ENCODE assay signal across 9 mouse cellular contexts in genomic region chr7:104445961-104446645, GRCm38 (mm10). TPM values are rescaled to one million over a fixed set of nuclear protein-coding genes. Genes with fewer than 3 reads are reported as not detected.
DNase-seq lines count a peak whose midpoint lies in the region; ATAC-seq and TF ChIP-seq lines count a peak whose summit lies in the region.
"Had no signal": no experiment of that assay in that cellular context is flagged by ENCODE, and none has a peak within 500 bp of the region (broad histone marks: within the 10 kb centered on the region; RNA-seq: fewer than 3 reads in every experiment).

No protein-coding gene starts in this region.

- no peak overlapping the region for H3K27ac ChIP-seq in kidney, embryonic 14.5 days (ENCODE audit: low read depth, low read length)
- peak overlapping the region; percentile 83 for H3K27ac ChIP-seq in heart, postnatal 0 days (ENCODE audit: low read depth)

- 31% methylated on average over 2 of the region's 2 CpGs for whole genome bisulfite sequencing in kidney, embryonic 14.5 days
- 50% methylated on average over 2 of the region's 2 CpGs for WGBS in heart, postnatal 0 days

- no peaks in the 10 kb centered on the region for H3K27me3 ChIP-seq in kidney, embryonic 14.5 days (ENCODE audit: control insufficient read depth, insufficient read depth, low read length)
- no peaks in the 10 kb centered on the region for H3K27me3 ChIP-seq in heart, postnatal 0 days (ENCODE audit: control insufficient read depth, insufficient read depth, low read length)

- no peaks in the 10 kb centered on the region for H3K4me1 ChIP-seq in kidney, embryonic 14.5 days (ENCODE audit: control insufficient read depth, insufficient read depth, low read length)
- H3K4me1 ChIP-seq in heart, postnatal 0 days (ENCODE audit: control insufficient read depth, insufficient read depth) = no peaks in the 10 kb centered on the region

- no peaks in the 10 kb centered on the region for H3K36me3 ChIP-seq in kidney, embryonic 14.5 days (ENCODE audit: control insufficient read depth, insufficient read depth, low read length)
- H3K36me3 ChIP-seq in heart, postnatal 0 days (replicated peaks; ENCODE audit: control insufficient read depth, insufficient read depth, low read length) = no peaks in the 10 kb centered on the region

- TF ChIP-seq CTCF in heart, postnatal 0 days (IDR thresholded peaks at IDR 0.05; ENCODE audit: low read depth) = peak; percentile 39

- no peak for ATAC-seq in kidney, embryonic 14.5 days (ENCODE audit: low FRiP score, low TSS enrichment)
- ATAC-seq in heart, postnatal 0 days (ENCODE audit: insufficient read depth, low read depth) = peak; percentile 76

- TF ChIP-seq EP300 in heart, postnatal 0 days (IDR thresholded peaks at IDR 0.05; ENCODE audit: low read depth) = no peak; the same call in 1 of the 2 replicates

- H3K9me3 ChIP-seq in kidney, embryonic 14.5 days (ENCODE audit: control insufficient read depth, low read length) = no peaks in the 10 kb centered on the region
- H3K9me3 ChIP-seq in heart, postnatal 0 days (replicated peaks; ENCODE audit: control insufficient read depth, low read length) = no peaks in the 10 kb centered on the region

- no peak overlapping the region for H3K9ac ChIP-seq in kidney, embryonic 14.5 days (ENCODE audit: low read depth, low read length)
- H3K9ac ChIP-seq in heart, postnatal 0 days (replicated peaks; ENCODE audit: low read depth, low read length) = no peak overlapping the region

- H3K4me2 ChIP-seq in kidney, embryonic 14.5 days (replicated peaks; ENCODE audit: low read depth, low read length) = no peak overlapping the region
- H3K4me2 ChIP-seq in heart, postnatal 0 days (ENCODE audit: low read depth, low read length) = peak overlapping the region; percentile 41

- DNase-seq in kidney, adult 11 months = peak; percentile 21
- DNase-seq in adrenal gland, postnatal 36 days = peak; percentile 23
- peak; percentile 30 for DNase-seq in heart, postnatal 0 days (ENCODE audit: low spot score)
- DNase-seq in lung, adult 18-20 months = peak; percentile 31 to 46
- DNase-seq in thymus, adult 18-20 months = peak; percentile 17 to 47
- no peak for DNase-seq in urinary bladder, adult 2 months (ENCODE audit: low spot score)
- DNase-seq in urinary bladder, postnatal 36 days (ENCODE audit: low spot score in 2 of 2) = no peak

- H3K4me3 ChIP-seq in kidney, embryonic 14.5 days (ENCODE audit: low read length) = no peak overlapping the region
- H3K4me3 ChIP-seq in heart, postnatal 0 days (ENCODE audit: low read depth, low read length) = peak overlapping the region; percentile 24

RNA-seq across cellular contexts. Expression of gene Trim30a, which starts 18.9 kb away (rescaled TPM):
- 1.0 and 1.3 TPM in 2 replicates for polyA plus RNA-seq in kidney, embryonic 14.5 days (2014; fragmentation: Nextera tagmentation; extraction: Ambion mirVana)
- total RNA-seq in adrenal gland, postnatal 36 days (2021) = 10 to 100 TPM in 1 of 2 experiments, 1 to 10 TPM in 1; 8.0 to 10.0 TPM
- 8.0 and 8.9 TPM in 2 replicates for total RNA-seq in heart, postnatal 0 days (2014; rRNA removed; ENCODE audit: low replicate concordance)
- 1.5 and 1.7 TPM in 2 replicates for polyA plus RNA-seq in heart, postnatal 0 days (2015; fragmentation: Nextera tagmentation; extraction: Ambion mirVana)
- polyA plus RNA-seq in urinary bladder, adult 2 months (2012; rRNA removed) = 11.3 and 12.1 TPM in 2 replicates

RNA-seq across cellular contexts. Expression of gene Trim30c, which starts 45.5 kb away (rescaled TPM):
- polyA plus RNA-seq in kidney, embryonic 14.5 days (2014; fragmentation: Nextera tagmentation; extraction: Ambion mirVana) = 0.20 TPM in 1 of 2 replicates, not detected in the other
- total RNA-seq in adrenal gland, postnatal 36 days (2021) = under 1 TPM in 1 of 2 experiments, not detected in 1; 0.17 TPM
- not detected in 2 replicates for total RNA-seq in heart, postnatal 0 days (2014; rRNA removed; ENCODE audit: low replicate concordance)
- polyA plus RNA-seq in heart, postnatal 0 days (2015; fragmentation: Nextera tagmentation; extraction: Ambion mirVana) = 0.18 TPM in 1 of 2 replicates, not detected in the other
- polyA plus RNA-seq in urinary bladder, adult 2 months (2012; rRNA removed) = 0.29 and 0.34 TPM in 2 replicates
- polyA plus RNA-seq: neural tube, embryonic 11.5 days had no signal

Comparison
In these comparisons a context has a peak if more than half of its experiments do, and no peak if none do; other contexts are left out.
1. DNase-seq: peak in kidney, adult 11 months (single experiment), adrenal gland, postnatal 36 days (2 of 2), heart, postnatal 0 days (single experiment), lung, adult 18-20 months (2 of 2) and thymus, adult 18-20 months (2 of 2); none in urinary bladder, adult 2 months (single experiment) and urinary bladder, postnatal 36 days (0 of 2).